Mouse (Mus musculus): Measurements from ENCODE around the gene Vldlr.

Vldlr gene

GRCm38 (mm10) chr19:27227131-27227530, 10.8 kb downstream of the Vldlr start:
- no peak for ATAC-seq (ENCODE audit: insufficient number of reproducible peaks, low FRiP score, low TSS enrichment)

DNA sequence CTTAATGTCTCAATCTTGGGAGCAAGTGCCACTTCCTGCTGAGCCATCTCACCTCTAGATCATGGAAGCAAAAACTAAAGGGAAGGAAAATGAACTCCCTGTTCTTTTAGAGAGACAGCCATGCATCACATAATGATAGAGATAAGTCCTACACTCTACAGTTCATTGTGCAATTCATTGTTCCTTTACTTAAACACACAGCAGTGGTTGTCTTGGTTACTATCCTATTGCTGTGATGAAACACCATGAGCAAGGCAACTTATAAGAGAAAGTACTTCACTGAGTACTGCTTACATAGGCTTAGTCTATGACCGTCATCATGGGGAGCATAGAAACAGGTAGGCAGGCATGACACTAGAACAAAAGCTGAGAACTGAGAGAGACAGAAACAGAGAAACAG, 12.0 kb downstream of the Vldlr start:
- no peak for ATAC-seq (ENCODE audit: insufficient number of reproducible peaks, low FRiP score, low TSS enrichment)

DNA sequence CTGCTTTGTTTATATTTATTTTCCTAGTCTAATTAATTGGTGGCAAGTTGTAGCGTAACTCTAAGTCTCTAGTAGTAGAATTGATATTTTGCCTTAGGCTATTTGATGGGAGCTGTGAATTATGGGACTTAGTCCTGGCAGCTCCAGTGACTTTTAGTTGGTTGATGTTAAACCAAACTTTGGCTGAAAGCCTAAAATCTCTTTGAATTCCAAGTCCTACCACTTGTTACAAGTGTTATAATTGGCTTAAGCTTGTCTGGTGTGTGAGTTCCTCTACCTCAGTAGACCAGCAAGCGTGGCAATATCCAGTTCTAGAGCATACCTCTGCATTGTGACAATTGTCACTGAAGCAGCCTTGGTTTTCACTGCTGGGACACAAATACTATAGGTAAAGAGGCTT, 17.1 kb downstream of the Vldlr start:
- ATAC-seq (ENCODE audit: insufficient number of reproducible peaks, low FRiP score, low TSS enrichment), result no peak

DNA sequence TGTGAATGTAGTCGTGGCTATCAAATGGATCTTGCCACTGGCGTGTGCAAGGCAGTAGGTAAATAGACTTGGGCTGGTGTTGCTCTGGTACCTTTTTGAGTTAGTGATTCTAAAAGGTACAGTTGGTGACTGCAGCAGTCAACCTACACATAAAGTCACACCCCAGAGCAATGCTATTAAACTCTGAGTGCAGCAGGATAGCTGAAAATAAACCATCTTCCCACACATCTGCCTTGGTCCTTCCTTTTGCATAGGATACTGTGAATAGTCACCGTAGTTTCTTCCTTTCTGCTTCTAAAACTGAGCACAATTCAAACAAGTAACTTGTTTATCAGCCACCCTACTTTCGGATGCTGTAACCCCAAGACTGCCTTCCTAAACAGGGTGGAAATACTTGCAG, 23.6 kb downstream of the Vldlr start:
- ATAC-seq (ENCODE audit: insufficient number of reproducible peaks, low FRiP score, low TSS enrichment), result no peak

DNA sequence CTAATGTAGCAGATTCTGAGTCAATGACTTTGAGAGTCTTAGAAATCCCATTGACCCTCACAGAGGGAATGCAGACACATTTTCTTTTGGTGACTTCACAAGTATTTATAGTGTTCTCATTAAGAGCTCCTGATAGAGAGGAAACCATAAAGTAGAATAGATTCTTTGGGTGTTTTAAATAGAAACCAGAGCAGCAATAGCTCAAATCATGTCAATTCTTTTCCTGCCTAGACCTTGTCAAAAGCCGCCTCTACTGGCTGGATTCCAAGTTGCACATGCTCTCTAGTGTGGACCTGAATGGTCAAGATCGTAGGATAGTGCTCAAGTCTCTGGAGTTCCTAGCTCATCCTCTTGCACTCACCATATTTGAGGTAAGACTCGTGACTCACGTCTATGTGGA, 27.2 kb downstream of the Vldlr start:
- no peak for ATAC-seq (ENCODE audit: insufficient number of reproducible peaks, low FRiP score, low TSS enrichment)

DNA sequence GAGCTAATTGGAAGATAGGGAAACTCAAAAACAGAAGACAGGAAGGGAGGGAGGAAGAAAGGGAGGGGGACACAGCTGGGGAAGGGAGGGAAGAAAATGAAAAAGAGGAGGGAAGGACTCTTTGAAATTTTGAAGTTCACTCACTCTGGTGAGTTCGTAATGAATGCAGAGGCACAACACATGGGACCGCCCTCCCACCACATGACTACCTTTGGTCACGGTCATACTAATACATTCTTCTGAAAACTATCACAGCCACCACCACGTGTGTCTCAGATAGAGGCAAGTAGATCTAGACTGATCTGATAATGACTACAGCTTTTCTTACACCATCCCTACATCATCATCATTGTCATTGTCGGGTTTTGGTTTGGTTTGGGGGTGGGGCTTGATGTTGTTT, 38.5 kb downstream of the Vldlr start:
- ATAC-seq (ENCODE audit: insufficient number of reproducible peaks, low FRiP score, low TSS enrichment), result no peak

- ATAC-seq (ENCODE audit: insufficient number of reproducible peaks, low FRiP score, low TSS enrichment), result no peak
Measured at GRCm38 (mm10) chr19:27255678-27256077, 39.4 kb downstream of the Vldlr start.

DNA sequence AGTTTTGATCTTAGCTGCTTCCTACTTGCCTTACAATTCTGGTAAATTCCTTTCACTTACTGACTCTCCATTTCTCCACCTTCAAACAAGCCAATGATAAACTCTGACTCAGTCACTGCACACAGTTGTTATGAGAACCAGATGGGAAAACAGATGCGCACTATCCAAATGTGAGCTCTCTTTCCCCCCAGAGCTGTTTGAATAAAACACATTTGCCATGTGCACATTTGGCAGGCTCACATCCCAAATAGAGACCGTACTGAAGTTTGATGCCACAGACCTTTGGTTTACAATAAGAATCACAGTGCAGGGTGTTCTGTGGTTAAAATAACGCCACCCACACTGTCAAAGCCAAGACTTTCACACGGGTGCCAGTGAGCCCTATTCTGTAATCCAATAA, 43.8 kb downstream of the Vldlr start:
- no peak for ATAC-seq (ENCODE audit: insufficient number of reproducible peaks, low FRiP score, low TSS enrichment)

GRCm38 (mm10) chr19:27260621-27261278, 44.5 kb downstream of the Vldlr start:
- ATAC-seq (ENCODE audit: insufficient number of reproducible peaks, low FRiP score, low TSS enrichment), result no peak

- no peak for ATAC-seq (ENCODE audit: insufficient number of reproducible peaks, low FRiP score, low TSS enrichment)
Measured at GRCm38 (mm10) chr19:27262141-27262540, 45.9 kb downstream of the Vldlr start.

DNA sequence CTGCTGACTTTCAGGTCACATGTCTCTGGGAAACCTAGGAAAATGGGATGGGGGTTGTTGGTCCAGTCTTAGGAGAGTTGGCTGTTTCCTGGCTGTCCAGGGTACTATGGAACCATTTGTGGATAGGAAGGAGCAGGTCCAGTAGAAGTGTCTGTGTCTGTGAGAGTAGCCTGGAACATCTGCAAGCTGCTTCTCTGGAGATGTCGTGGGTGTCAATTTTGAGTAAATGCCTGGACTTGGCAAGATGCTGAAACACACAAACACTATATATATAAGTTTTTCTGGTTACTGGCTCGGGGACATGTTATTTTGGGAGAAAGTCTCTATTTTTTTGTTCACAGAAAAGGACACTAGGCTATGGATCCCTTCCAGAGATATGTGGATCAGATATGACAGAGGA, 57.1 kb downstream of the Vldlr start:
- no peak for ATAC-seq (ENCODE audit: insufficient number of reproducible peaks, low FRiP score, low TSS enrichment)

GRCm38 (mm10) chr19:27274382-27274781, 58.1 kb downstream of the Vldlr start:
- ATAC-seq (ENCODE audit: insufficient number of reproducible peaks, low FRiP score, low TSS enrichment), result no peak

- no peak for ATAC-seq (ENCODE audit: insufficient number of reproducible peaks, low FRiP score, low TSS enrichment)
Measured at GRCm38 (mm10) chr19:27279174-27279573, 62.9 kb downstream of the Vldlr start.
